Mouse (Mus musculus): ENCODE measurements around the gene Rftn2. TPM values are rescaled to one million over a fixed set of nuclear protein-coding genes. Genes with fewer than 3 reads are reported as not detected.

Rftn2 gene
- polyA plus RNA-seq, 1 experiment from 2014 or later = 20.6 TPM

Other genes starting within 250 kb of the Rftn2 start
- 275 and 304 TPM in 2 replicates for gene Sf3b1, start 199.3 kb downstream of the Rftn2 start, polyA plus RNA-seq (2014; fragmentation: Nextera tagmentation; extraction: Ambion mirVana)
- gene Coq10b, start 174.0 kb downstream of the Rftn2 start, polyA plus RNA-seq (2014; fragmentation: Nextera tagmentation; extraction: Ambion mirVana) = 20.1 and 22.7 TPM in 2 replicates
- gene Hspe1, start 138.7 kb downstream of the Rftn2 start, polyA plus RNA-seq (2014; fragmentation: Nextera tagmentation; extraction: Ambion mirVana) = 387 and 459 TPM in 2 replicates
- 298 and 311 TPM in 2 replicates for gene Hspd1, start 138.5 kb downstream of the Rftn2 start, polyA plus RNA-seq (2014; fragmentation: Nextera tagmentation; extraction: Ambion mirVana)
- gene Mob4, start 95.6 kb downstream of the Rftn2 start, polyA plus RNA-seq (2014; fragmentation: Nextera tagmentation; extraction: Ambion mirVana) = 117 and 122 TPM in 2 replicates
- gene Mars2, start 10.4 kb upstream of the Rftn2 start, polyA plus RNA-seq (2014; fragmentation: Nextera tagmentation; extraction: Ambion mirVana) = 3.1 and 3.3 TPM in 2 replicates
- 0.17 and 1.4 TPM in 2 replicates for gene Boll, start 136.7 kb upstream of the Rftn2 start, polyA plus RNA-seq (2014; fragmentation: Nextera tagmentation; extraction: Ambion mirVana)
- gene Plcl1, start 179.1 kb upstream of the Rftn2 start, polyA plus RNA-seq (2014; fragmentation: Nextera tagmentation; extraction: Ambion mirVana) = 2.4 TPM in 2 replicates